Mouse (Mus musculus) forebrain, embryonic 13.5 days (tissue): ENCODE measurements at regions not wholly inside any gene's neighbourhood (a gene's known extent, or its start where the extent isn't known, plus 50 kb on each side); places are given as distances from the start of the nearest gene placed in this dataset.

Experiments
- ATAC-seq: fragments of 200-750 bp; cut with Nextera tagmentation; 2 replicates; pipeline ENCODE4 v1.8.0; 2017
- H3K27ac ChIP-seq: fragments of 300-500 bp; sonication (generic); 2 replicates; pipeline ENCODE4 v1.5.1; 2015; ENCODE audit warnings: inconsistent platforms, mild to moderate bottlenecking, moderate library complexity
- H3K27me3 ChIP-seq: fragments of 300-500 bp; sonication (generic); 2 replicates; pipeline ENCODE4 v1.6.1; 2015; ENCODE audit warnings: mild to moderate bottlenecking, inconsistent platforms
- H3K36me3 ChIP-seq: fragments of 300-500 bp; sonication (generic); 2 replicates; pipeline ENCODE4 v1.6.1; 2015; ENCODE audit warnings: mild to moderate bottlenecking, inconsistent platforms; ENCODE audit not compliant: poor library complexity, severe bottlenecking
- H3K4me1 ChIP-seq: fragments of 300-500 bp; sonication (generic); 2 replicates; pipeline ENCODE4 v1.6.1; 2015; ENCODE audit warnings: inconsistent platforms
- H3K4me2 ChIP-seq: fragments of 300-500 bp; sonication (generic); 2 replicates; pipeline ENCODE4 v1.6.1; 2015; ENCODE audit warnings: inconsistent platforms, mild to moderate bottlenecking, moderate library complexity
- H3K4me3 ChIP-seq: fragments of 300-500 bp; sonication (generic); 2 replicates; pipeline ENCODE4 v1.5.1; 2015; ENCODE audit warnings: mild to moderate bottlenecking, inconsistent platforms
- H3K9ac ChIP-seq: fragments of 300-500 bp; sonication (generic); 2 replicates; pipeline ENCODE4 v1.6.1; 2015; ENCODE audit warnings: mild to moderate bottlenecking, inconsistent platforms
- H3K9me3 ChIP-seq: fragments of 300-500 bp; sonication (generic); replicated peaks from 2 replicates; pipeline ENCODE4 v1.6.1; 2016; ENCODE audit warnings: inconsistent platforms
- WGBS: fragments of 180-500 bp; shearing (Covaris S2); methylation state at CpG from one replicate; pipeline ENCODE4 v1.1.7; 2015; 5-methylcytosine and 5-hydroxymethylcytosine counted together

- no peak overlapping the region for H3K4me3 ChIP-seq
- H3K9ac ChIP-seq = no peak overlapping the region
- H3K9me3 ChIP-seq = no peaks in the 10 kb centered on the region
- peak; percentile 93 for ATAC-seq
- H3K4me1 ChIP-seq = peaks cover 16% of the 10 kb centered on the region
- no peaks in the 10 kb centered on the region for H3K27me3 ChIP-seq
- H3K36me3 ChIP-seq = no peaks in the 10 kb centered on the region
- 20% methylated on average over 1 of the region's 1 CpGs for WGBS
- H3K4me2 ChIP-seq = no peak overlapping the region
- H3K27ac ChIP-seq = no peak overlapping the region
These were observed 112.5 kb upstream of the Tent5a start for GRCm38 (mm10) chr9:85439664-85440063.

GRCm38 (mm10) chr9:85432220-85432619, 105.1 kb upstream of the Tent5a start:
- no peaks in the 10 kb centered on the region for H3K27me3 ChIP-seq
- ATAC-seq = no peak
- WGBS = 70% methylated on average over 2 of the region's 2 CpGs

GRCm38 (mm10) chr9:85426809-85427208, 99.7 kb upstream of the Tent5a start:
- no peak overlapping the region for H3K9ac ChIP-seq
- H3K27ac ChIP-seq = no peak overlapping the region
- no peak overlapping the region for H3K4me2 ChIP-seq
- H3K4me1 ChIP-seq = no peaks in the 10 kb centered on the region
- H3K27me3 ChIP-seq = no peaks in the 10 kb centered on the region
- no peaks in the 10 kb centered on the region for H3K9me3 ChIP-seq
- H3K36me3 ChIP-seq = no peaks in the 10 kb centered on the region
- ATAC-seq = no peak
- WGBS = 89% methylated on average over 4 of the region's 4 CpGs
- H3K4me3 ChIP-seq = no peak overlapping the region

More at GRCm38 (mm10) chr9:85432220-85432619, 105.1 kb upstream of the Tent5a start:
- H3K4me2 ChIP-seq = no peak overlapping the region
- H3K4me3 ChIP-seq = no peak overlapping the region
- H3K4me1 ChIP-seq = no peaks in the 10 kb centered on the region
- H3K27ac ChIP-seq = no peak overlapping the region
- H3K9ac ChIP-seq = no peak overlapping the region
- H3K36me3 ChIP-seq = no peaks in the 10 kb centered on the region
- H3K9me3 ChIP-seq = no peaks in the 10 kb centered on the region

- Histone ChIP-seq H3K27ac (no peak overlapping the region), H3K9me3 (no peaks in the 10 kb centered on the region), H3K36me3 (no peaks in the 10 kb centered on the region), H3K4me3 (no peak overlapping the region), H3K4me1 (no peaks in the 10 kb centered on the region), H3K9ac (no peak overlapping the region), H3K4me2 (no peak overlapping the region), H3K27me3 (no peaks in the 10 kb centered on the region)
- no peak for ATAC-seq
- 88% methylated on average over 2 of the region's 2 CpGs for WGBS
These were observed 96.8 kb upstream of the Tent5a start for GRCm38 (mm10) chr9:85423908-85424307.

- Histone ChIP-seq H3K27me3 (no peaks in the 10 kb centered on the region), H3K27ac (no peak overlapping the region), H3K36me3 (no peaks in the 10 kb centered on the region), H3K4me3 (no peak overlapping the region), H3K4me1 (peaks cover 6% of the 10 kb centered on the region), H3K4me2 (no peak overlapping the region), H3K9me3 (no peaks in the 10 kb centered on the region), H3K9ac (no peak overlapping the region)
- ATAC-seq = no peak
- WGBS = 79% methylated on average over 1 of the region's 1 CpGs
These were observed 87.2 kb upstream of the Tent5a start for GRCm38 (mm10) chr9:85414391-85414790.

- Histone ChIP-seq H3K27me3 (no peaks in the 10 kb centered on the region), H3K9ac (no peak overlapping the region), H3K27ac (no peak overlapping the region), H3K36me3 (no peaks in the 10 kb centered on the region), H3K4me1 (peaks cover 6% of the 10 kb centered on the region), H3K4me2 (no peak overlapping the region), H3K9me3 (no peaks in the 10 kb centered on the region), H3K4me3 (no peak overlapping the region)
- ATAC-seq = no peak
- WGBS = 78% methylated on average over 1 of the region's 1 CpGs
These were observed 86.7 kb upstream of the Tent5a start for GRCm38 (mm10) chr9:85413813-85414212.

GRCm38 (mm10) chr9:85410643-85411296, 83.6 kb upstream of the Tent5a start:
- no peak overlapping the region for H3K9ac ChIP-seq
- peaks cover 6% of the 10 kb centered on the region for H3K4me1 ChIP-seq
- H3K27ac ChIP-seq = no peak overlapping the region
- WGBS = 53% methylated on average over 11 of the region's 11 CpGs
- no peaks in the 10 kb centered on the region for H3K27me3 ChIP-seq
- H3K4me3 ChIP-seq = no peak overlapping the region
- no peaks in the 10 kb centered on the region for H3K9me3 ChIP-seq
- H3K4me2 ChIP-seq = no peak overlapping the region
- ATAC-seq = peak; percentile 91
- no peaks in the 10 kb centered on the region for H3K36me3 ChIP-seq

GRCm38 (mm10) chr9:85409974-85410506, 82.9 kb upstream of the Tent5a start:
- ATAC-seq = no peak
- Histone ChIP-seq H3K36me3 (no peaks in the 10 kb centered on the region), H3K27ac (no peak overlapping the region), H3K4me2 (no peak overlapping the region), H3K4me1 (peaks cover 6% of the 10 kb centered on the region), H3K27me3 (no peaks in the 10 kb centered on the region), H3K9me3 (no peaks in the 10 kb centered on the region), H3K9ac (no peak overlapping the region), H3K4me3 (no peak overlapping the region)
- 82% methylated on average over 4 of the region's 4 CpGs for WGBS

GRCm38 (mm10) chr9:85408461-85408860, 81.3 kb upstream of the Tent5a start:
- Histone ChIP-seq H3K4me3 (no peak overlapping the region), H3K27ac (no peak overlapping the region), H3K9me3 (no peaks in the 10 kb centered on the region), H3K36me3 (no peaks in the 10 kb centered on the region), H3K27me3 (no peaks in the 10 kb centered on the region), H3K4me2 (no peak overlapping the region), H3K9ac (no peak overlapping the region), H3K4me1 (peaks cover 6% of the 10 kb centered on the region)
- 85% methylated on average over 5 of the region's 5 CpGs for WGBS
- no peak for ATAC-seq

- Histone ChIP-seq H3K36me3 (no peaks in the 10 kb centered on the region), H3K9me3 (no peaks in the 10 kb centered on the region), H3K27ac (no peak overlapping the region), H3K4me2 (no peak overlapping the region), H3K4me1 (peaks cover 6% of the 10 kb centered on the region), H3K27me3 (no peaks in the 10 kb centered on the region), H3K4me3 (no peak overlapping the region), H3K9ac (no peak overlapping the region)
- 82% methylated on average over 1 of the region's 1 CpGs for WGBS
- ATAC-seq = no peak
These were observed 80.4 kb upstream of the Tent5a start for GRCm38 (mm10) chr9:85407592-85407991.

- 77% methylated on average over 1 of the region's 1 CpGs for WGBS
These were observed 74.6 kb upstream of the Tent5a start for GRCm38 (mm10) chr9:85401736-85402135.

GRCm38 (mm10) chr9:85400600-85401313, 73.6 kb upstream of the Tent5a start:
- peak; percentile 89 for ATAC-seq
- H3K4me2 ChIP-seq = no peak overlapping the region
- 67% methylated on average over 12 of the region's 12 CpGs for WGBS

More at GRCm38 (mm10) chr9:85401736-85402135, 74.6 kb upstream of the Tent5a start:
- no peak overlapping the region for H3K9ac ChIP-seq
- no peak overlapping the region for H3K27ac ChIP-seq
- no peaks in the 10 kb centered on the region for H3K36me3 ChIP-seq
- no peak overlapping the region for H3K4me2 ChIP-seq
- no peak for ATAC-seq
- no peak overlapping the region for H3K4me3 ChIP-seq
- peaks cover 8% of the 10 kb centered on the region; the same call in 1 of the 2 replicates for H3K4me1 ChIP-seq
- no peaks in the 10 kb centered on the region for H3K9me3 ChIP-seq
- H3K27me3 ChIP-seq = no peaks in the 10 kb centered on the region

More at GRCm38 (mm10) chr9:85400600-85401313, 73.6 kb upstream of the Tent5a start:
- H3K9me3 ChIP-seq = no peaks in the 10 kb centered on the region
- H3K27ac ChIP-seq = no peak overlapping the region
- H3K4me3 ChIP-seq = no peak overlapping the region
- H3K9ac ChIP-seq = no peak overlapping the region
- H3K4me1 ChIP-seq = peaks cover 8% of the 10 kb centered on the region; the same call in 1 of the 2 replicates
- no peaks in the 10 kb centered on the region for H3K36me3 ChIP-seq
- H3K27me3 ChIP-seq = no peaks in the 10 kb centered on the region
